9 mouse cellular contexts compared by ENCODE assay signal in genomic region chr1:134076789-134077188, GRCm38 (mm10). TPM values are rescaled to one million over a fixed set of nuclear protein-coding genes. Genes with fewer than 3 reads are reported as not detected.
DNase-seq lines count a peak whose midpoint lies in the region; ATAC-seq and TF ChIP-seq lines count a peak whose summit lies in the region.
"Had no signal": no experiment of that assay in that cellular context is flagged by ENCODE, and none has a peak within 500 bp of the region (broad histone marks: within the 10 kb centered on the region; RNA-seq: fewer than 3 reads in every experiment).

No protein-coding gene starts in this region.

- peak overlapping the region; percentile 97 for H3K9ac ChIP-seq in heart, embryonic 13.5 days
- peak overlapping the region; percentile 93 for H3K9ac ChIP-seq in forebrain, embryonic 12.5 days
- H3K9ac ChIP-seq in liver, embryonic 13.5 days, result peak overlapping the region; percentile 98

- no peak for TF ChIP-seq CTCF in E14TG2a.4 (conservative IDR thresholded peaks at IDR 0.05; ENCODE audit: low read length)

- ATAC-seq in heart, embryonic 13.5 days (ENCODE audit: extremely low read depth, insufficient number of reproducible peaks, low FRiP score, low TSS enrichment), result no peak
- ATAC-seq in forebrain, embryonic 12.5 days (ENCODE audit: low FRiP score), result no peak
- no peak for ATAC-seq in liver, embryonic 13.5 days (ENCODE audit: low read depth)

- no peaks in the 10 kb centered on the region for H3K9me3 ChIP-seq in heart, embryonic 13.5 days
- no peaks in the 10 kb centered on the region for H3K9me3 ChIP-seq in E14TG2a.4 (ENCODE audit: low read length)
- no peaks in the 10 kb centered on the region for H3K9me3 ChIP-seq in forebrain, embryonic 12.5 days
- no peaks in the 10 kb centered on the region for H3K9me3 ChIP-seq in liver, embryonic 13.5 days (replicated peaks)

- no peaks in the 10 kb centered on the region for H3K27me3 ChIP-seq in heart, embryonic 13.5 days (replicated peaks)
- H3K27me3 ChIP-seq in E14TG2a.4 (ENCODE audit: insufficient read depth, low read length), result peaks cover 25% of the 10 kb centered on the region
- H3K27me3 ChIP-seq in forebrain, embryonic 12.5 days, result no peaks in the 10 kb centered on the region
- H3K27me3 ChIP-seq in liver, embryonic 13.5 days, result no peaks in the 10 kb centered on the region

- 68% methylated on average over 2 of the region's 2 CpGs for WGBS in heart, embryonic 13.5 days
- WGBS in forebrain, embryonic 12.5 days, result 16% methylated on average over 2 of the region's 2 CpGs
- WGBS in liver, embryonic 13.5 days (ENCODE audit: insufficient replicate concordance), result 74% methylated on average over 2 of the region's 2 CpGs

- H3K4me2 ChIP-seq in heart, embryonic 13.5 days, result peak overlapping the region; percentile 82
- peak overlapping the region; percentile 81 for H3K4me2 ChIP-seq in forebrain, embryonic 12.5 days
- peak overlapping the region; percentile 90 for H3K4me2 ChIP-seq in liver, embryonic 13.5 days

- H3K4me1 ChIP-seq in heart, embryonic 13.5 days, result peaks cover 89% of the 10 kb centered on the region
- peaks cover 57% of the 10 kb centered on the region for H3K4me1 ChIP-seq in E14TG2a.4 (replicated peaks; ENCODE audit: low read depth, low read length)
- peaks cover 72% of the 10 kb centered on the region for H3K4me1 ChIP-seq in forebrain, embryonic 12.5 days
- peaks cover 90% of the 10 kb centered on the region for H3K4me1 ChIP-seq in liver, embryonic 13.5 days (replicated peaks)

- 0 out of 2 replicates have a peak overlapping the region, but pooled peaks have one; percentile 15 for H3K27ac ChIP-seq in heart, embryonic 13.5 days (replicated peaks)
- H3K27ac ChIP-seq in forebrain, embryonic 12.5 days, result peak overlapping the region; percentile 68
- H3K27ac ChIP-seq in liver, embryonic 13.5 days, result peak overlapping the region; percentile 100

- no peak for DNase-seq in heart, postnatal 4 days
- no peak for DNase-seq in liver, embryonic 13.5 days
- no peak for DNase-seq in urinary bladder, adult 18-20 months (ENCODE audit: low spot score in 2 of 2)
- no peak for DNase-seq in testis, postnatal 14 days (ENCODE audit: low spot score)
- DNase-seq in urinary bladder, postnatal 25 days (ENCODE audit: low spot score), result no peak

- H3K36me3 ChIP-seq in heart, embryonic 13.5 days, result peaks cover 33% of the 10 kb centered on the region
- peaks cover 42% of the 10 kb centered on the region for H3K36me3 ChIP-seq in E14TG2a.4 (ENCODE audit: insufficient read depth, low read length)
- peaks cover 33% of the 10 kb centered on the region for H3K36me3 ChIP-seq in forebrain, embryonic 12.5 days (replicated peaks)
- H3K36me3 ChIP-seq in liver, embryonic 13.5 days, result peaks cover 39% of the 10 kb centered on the region

- peak overlapping the region; percentile 80 for H3K4me3 ChIP-seq in heart, embryonic 13.5 days
- peak overlapping the region; percentile 29; the same call in 1 of the 2 replicates for H3K4me3 ChIP-seq in E14TG2a.4 (replicated peaks; ENCODE audit: low read length)
- H3K4me3 ChIP-seq in forebrain, embryonic 12.5 days (replicated peaks), result peak overlapping the region; percentile 76
- H3K4me3 ChIP-seq in liver, embryonic 13.5 days (replicated peaks), result peak overlapping the region; percentile 87

RNA-seq across cellular contexts. Expression of gene Btg2, which starts 2.1 kb away (rescaled TPM):
- 33.1 and 37.0 TPM in 2 replicates for polyA plus RNA-seq in heart, embryonic 13.5 days (2015; fragmentation: Nextera tagmentation; extraction: Ambion mirVana)
- total RNA-seq in heart, postnatal 4 days (2021), result 10 to 100 TPM; 27.5 to 36.2 TPM
- polyA plus RNA-seq in forebrain, embryonic 12.5 days (2016; fragmentation: Nextera tagmentation; extraction: Ambion mirVana), result 128 and 135 TPM in 2 replicates
- 79.6 and 89.1 TPM in 2 replicates for polyA plus RNA-seq in liver, embryonic 13.5 days (2015; fragmentation: Nextera tagmentation; extraction: Ambion mirVana)

RNA-seq across cellular contexts. Expression of gene Chit1, which starts 34.3 kb away (rescaled TPM):
- polyA plus RNA-seq in heart, embryonic 13.5 days (2015; fragmentation: Nextera tagmentation; extraction: Ambion mirVana), result 0.59 and 0.75 TPM in 2 replicates
- not detected for total RNA-seq in heart, postnatal 4 days (2021)
- polyA plus RNA-seq in forebrain, embryonic 12.5 days (2016; fragmentation: Nextera tagmentation; extraction: Ambion mirVana), result not detected in 2 replicates
- 0.08 and 0.12 TPM in 2 replicates for polyA plus RNA-seq in liver, embryonic 13.5 days (2015; fragmentation: Nextera tagmentation; extraction: Ambion mirVana)

RNA-seq across cellular contexts. Expression of gene Fmod, which starts 39.7 kb away (rescaled TPM):
- 22.8 and 26.3 TPM in 2 replicates for polyA plus RNA-seq in heart, embryonic 13.5 days (2015; fragmentation: Nextera tagmentation; extraction: Ambion mirVana)
- 10 to 100 TPM; 18.7 to 21.9 TPM for total RNA-seq in heart, postnatal 4 days (2021)
- polyA plus RNA-seq in forebrain, embryonic 12.5 days (2016; fragmentation: Nextera tagmentation; extraction: Ambion mirVana), result 2.2 and 3.3 TPM in 2 replicates
- 2.2 and 2.5 TPM in 2 replicates for polyA plus RNA-seq in liver, embryonic 13.5 days (2015; fragmentation: Nextera tagmentation; extraction: Ambion mirVana)
- total RNA-seq: ES-E14 had no signal

Comparison
In these comparisons a context has a peak if more than half of its experiments do, and no peak if none do; other contexts are left out.
1. H3K27ac ChIP-seq: peak in every context shown above with its lines; median percentile 100 in liver, embryonic 13.5 days; 68 in forebrain, embryonic 12.5 days; 15 in heart, embryonic 13.5 days.
2. H3K4me3 ChIP-seq: peak in every context shown above with its lines; median percentile 87 in liver, embryonic 13.5 days; 80 in heart, embryonic 13.5 days; 76 in forebrain, embryonic 12.5 days; 29 in E14TG2a.4.